Mouse (Mus musculus) hindbrain, embryonic 10.5 days (tissue): ENCODE measurements around the gene Myo1g. TPM values are rescaled to one million over a fixed set of nuclear protein-coding genes. Genes with fewer than 3 reads are reported as not detected.

ENCODE experiments used
- DNase-seq: peaks from one replicate; pipeline ENCODE4 v3.0.0-alpha.2; 2017; ENCODE audit warnings: low spot score
- H3K27ac ChIP-seq: fragments of 300-500 bp; sonication (generic); 2 replicates; pipeline ENCODE4 v1.5.1; 2016; ENCODE audit warnings: mild to moderate bottlenecking, moderate library complexity
- H3K27me3 ChIP-seq: fragments of 300-500 bp; sonication (generic); 2 replicates; pipeline ENCODE4 v1.6.1; 2016; ENCODE audit warnings: mild to moderate bottlenecking; ENCODE audit not compliant: poor library complexity, insufficient read depth, severe bottlenecking
- H3K36me3 ChIP-seq: fragments of 300-500 bp; sonication (generic); 2 replicates; pipeline ENCODE4 v1.6.1; 2016; ENCODE audit warnings: mild to moderate bottlenecking, moderate library complexity
- H3K4me1 ChIP-seq: fragments of 300-500 bp; sonication (generic); replicated peaks from 2 replicates; pipeline ENCODE4 v1.6.1; 2016; ENCODE audit warnings: mild to moderate bottlenecking
- H3K4me3 ChIP-seq: fragments of 300-500 bp; sonication (generic); 2 replicates; pipeline ENCODE4 v1.5.1; 2016; ENCODE audit warnings: mild to moderate bottlenecking, moderate library complexity
- H3K9me3 ChIP-seq: fragments of 300-500 bp; sonication (generic); 2 replicates; pipeline ENCODE4 v1.6.1; 2016; ENCODE audit warnings: mild to moderate bottlenecking, moderate library complexity
- WGBS: fragments of 180-500 bp; shearing (Covaris S2); methylation state at CpG from one replicate; pipeline ENCODE4 v1.1.7; 2016; 5-methylcytosine and 5-hydroxymethylcytosine counted together
- polyA plus RNA-seq: library from polyadenylated mRNA; unstranded; fragments of >200 nt; fragmentation: Nextera tagmentation; extraction: Ambion mirVana; gene quantifications from 2 replicates; pipeline ENCODE4 v1.2.1, GENCODE M21; 2016

The Myo1g gene
- polyA plus RNA-seq, 1 experiment from 2014 or later = 1.1 TPM

- Histone ChIP-seq H3K4me3 (peak overlapping the region; percentile 87), H3K36me3 (peaks cover 39% of the 10 kb centered on the region), H3K27me3 (no peaks in the 10 kb centered on the region), H3K4me1 (peaks cover 14% of the 10 kb centered on the region), H3K27ac (peak overlapping the region; percentile 99), H3K9me3 (no peaks in the 10 kb centered on the region)
- DNase-seq = no peak
- 48% methylated on average over 6 of the region's 6 CpGs for WGBS
Measured at GRCm38 (mm10) chr11:6547696-6548325, 27.0 kb upstream of the Myo1g start.

- DNase-seq = peak; percentile 79
- H3K4me3 ChIP-seq = peak overlapping the region; percentile 87
- H3K27me3 ChIP-seq = no peaks in the 10 kb centered on the region
- H3K36me3 ChIP-seq = peaks cover 34% of the 10 kb centered on the region
- peaks cover 14% of the 10 kb centered on the region for H3K4me1 ChIP-seq
- H3K9me3 ChIP-seq = no peaks in the 10 kb centered on the region
- peak overlapping the region; percentile 99 for H3K27ac ChIP-seq
- WGBS = under 1% methylated on average over 41 of the region's 41 CpGs
Measured at GRCm38 (mm10) chr11:6547037-6547680, 26.4 kb upstream of the Myo1g start.

GRCm38 (mm10) chr11:6546205-6547013, 25.6 kb upstream of the Myo1g start, which contains the start of gene Ccm2:
Gene Ccm2 (plus strand): TSS chr11:6546887.
- Histone ChIP-seq H3K9me3 (no peaks in the 10 kb centered on the region), H3K4me3 (peak within 1 kb of the TSS; percentile 87), H3K4me1 (peaks cover 14% of the 10 kb centered on the region), H3K27me3 (no peaks in the 10 kb centered on the region), H3K36me3 (peaks cover 27% of the 10 kb centered on the region), H3K27ac (peak within 1 kb of the TSS; percentile 99)
- WGBS = under 1% methylated on average over 56 of the region's 57 CpGs
- peak; percentile 98 for DNase-seq

GRCm38 (mm10) chr11:6545857-6546192, 25.1 kb upstream of the Myo1g start:
- Histone ChIP-seq H3K4me3 (peak overlapping the region; percentile 87), H3K9me3 (no peaks in the 10 kb centered on the region), H3K27ac (peak overlapping the region; percentile 99), H3K36me3 (peaks cover 21% of the 10 kb centered on the region), H3K27me3 (no peaks in the 10 kb centered on the region), H3K4me1 (peaks cover 14% of the 10 kb centered on the region)
- WGBS = 25% methylated on average over 3 of the region's 3 CpGs
- no peak for DNase-seq

- Histone ChIP-seq H3K9me3 (no peaks in the 10 kb centered on the region), H3K4me1 (peaks cover 14% of the 10 kb centered on the region)
Measured at GRCm38 (mm10) chr11:6545186-6545856, 24.6 kb upstream of the Myo1g start.

GRCm38 (mm10) chr11:6544683-6545082, 23.9 kb upstream of the Myo1g start:
- H3K27me3 ChIP-seq = no peaks in the 10 kb centered on the region
- peaks cover 14% of the 10 kb centered on the region for H3K4me1 ChIP-seq
- H3K9me3 ChIP-seq = no peaks in the 10 kb centered on the region
- H3K36me3 ChIP-seq = peaks cover 10% of the 10 kb centered on the region; the same call in 1 of the 2 replicates
- WGBS = 88% methylated on average over 3 of the region's 3 CpGs
- no peak for DNase-seq
- no peak overlapping the region for H3K4me3 ChIP-seq
- H3K27ac ChIP-seq = no peak overlapping the region

More at GRCm38 (mm10) chr11:6545186-6545856, 24.6 kb upstream of the Myo1g start:
- Histone ChIP-seq H3K27me3 (no peaks in the 10 kb centered on the region), H3K27ac (peak overlapping the region; percentile 99), H3K36me3 (peaks cover 16% of the 10 kb centered on the region; the same call in 1 of the 2 replicates), H3K4me3 (peak overlapping the region; percentile 87; the same call in 1 of the 2 replicates)
- no peak for DNase-seq
- 91% methylated on average over 4 of the region's 4 CpGs for WGBS

GRCm38 (mm10) chr11:6530746-6531145, 10.0 kb upstream of the Myo1g start:
- no peak for DNase-seq
- H3K4me1 ChIP-seq = peaks cover 22% of the 10 kb centered on the region
- H3K36me3 ChIP-seq = peaks cover 13% of the 10 kb centered on the region
- H3K27ac ChIP-seq = no peak overlapping the region
- WGBS = 94% methylated on average over 3 of the region's 3 CpGs
- no peak overlapping the region for H3K4me3 ChIP-seq
- no peaks in the 10 kb centered on the region for H3K9me3 ChIP-seq
- H3K27me3 ChIP-seq = no peaks in the 10 kb centered on the region

GRCm38 (mm10) chr11:6529961-6530360, 9.2 kb upstream of the Myo1g start:
- Histone ChIP-seq H3K9me3 (no peaks in the 10 kb centered on the region), H3K36me3 (peaks cover 20% of the 10 kb centered on the region), H3K4me1 (peaks cover 25% of the 10 kb centered on the region), H3K27me3 (no peaks in the 10 kb centered on the region), H3K4me3 (no peak overlapping the region), H3K27ac (no peak overlapping the region)
- no peak for DNase-seq
- WGBS = 94% methylated on average over 8 of the region's 8 CpGs

- H3K4me3 ChIP-seq = peak overlapping the region; percentile 64
- H3K27me3 ChIP-seq = no peaks in the 10 kb centered on the region
- peaks cover 25% of the 10 kb centered on the region for H3K4me1 ChIP-seq
- peak; percentile 99 for DNase-seq
- WGBS = under 1% methylated on average over 51 of the region's 51 CpGs
- H3K9me3 ChIP-seq = no peaks in the 10 kb centered on the region
- peak overlapping the region; percentile 92 for H3K27ac ChIP-seq
- peaks cover 36% of the 10 kb centered on the region for H3K36me3 ChIP-seq
Measured at GRCm38 (mm10) chr11:6528186-6529006, 7.6 kb upstream of the Myo1g start.

GRCm38 (mm10) chr11:6527256-6528185, 6.8 kb upstream of the Myo1g start:
- Histone ChIP-seq H3K4me1 (peaks cover 25% of the 10 kb centered on the region), H3K4me3 (peak overlapping the region; percentile 64), H3K9me3 (no peaks in the 10 kb centered on the region), H3K27me3 (no peaks in the 10 kb centered on the region), H3K27ac (peak overlapping the region; percentile 92), H3K36me3 (peaks cover 38% of the 10 kb centered on the region)
- no peak for DNase-seq
- WGBS = 25% methylated on average over 10 of the region's 10 CpGs
